Mouse (Mus musculus): ENCODE results near the gene Chmp4b. TPM values are rescaled to one million over a fixed set of nuclear protein-coding genes. Genes with fewer than 3 reads are reported as not detected.

Gene Chmp4b
- polyA plus RNA-seq, 1 experiment = 123 TPM

DNA sequence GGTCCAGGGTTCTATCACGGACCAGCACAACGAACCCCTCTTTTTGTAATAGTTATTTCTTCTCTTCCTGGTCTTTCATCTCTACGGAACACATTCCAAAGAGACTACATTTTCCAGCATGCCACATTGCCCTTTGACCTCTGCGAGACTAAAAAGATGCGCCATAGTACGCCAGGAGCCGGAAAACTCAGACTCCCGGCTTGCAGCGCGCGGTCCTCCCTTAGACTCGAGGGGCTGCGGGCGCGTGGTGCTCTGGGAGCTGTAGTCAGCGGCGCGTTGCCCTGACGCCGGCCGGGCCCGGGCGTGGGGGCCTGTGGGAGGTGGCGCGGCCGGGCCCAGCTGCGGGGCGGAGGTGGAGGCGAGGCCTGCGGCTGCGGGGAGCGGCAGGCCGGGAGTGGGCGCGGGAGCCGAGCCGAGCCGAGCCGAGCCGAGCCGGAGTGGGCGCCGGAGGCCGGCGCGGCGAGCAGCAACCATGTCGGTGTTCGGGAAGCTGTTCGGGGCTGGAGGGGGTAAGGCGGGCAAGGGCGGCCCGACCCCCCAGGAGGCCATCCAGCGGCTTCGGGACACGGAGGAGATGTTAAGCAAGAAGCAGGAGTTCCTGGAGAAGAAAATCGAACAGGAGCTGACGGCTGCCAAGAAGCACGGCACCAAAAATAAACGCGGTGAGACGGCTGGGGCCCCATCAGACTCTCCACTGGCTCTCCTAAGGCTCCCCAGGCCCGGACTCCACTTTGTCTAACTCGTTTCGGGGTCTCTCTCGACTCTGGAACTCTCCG is 5.4 kb downstream of the Chmp4b start:
- Histone ChIP-seq H3K79me3 (ENCODE audit: low read depth) (peaks cover 36% of the 10 kb centered on the region), H3K36me3 (ENCODE audit: control insufficient read depth, insufficient read depth) (peaks cover 9% of the 10 kb centered on the region), H3ac (ENCODE audit: control insufficient read depth, insufficient read length, low read depth) (peak overlapping the region; percentile 99), H3K79me2 (ENCODE audit: control insufficient read depth, insufficient read depth) (peaks cover 50% of the 10 kb centered on the region), H3K27me3 (ENCODE audit: control insufficient read depth, insufficient read depth, insufficient read length) (peaks cover 4% of the 10 kb centered on the region), H3K4me3 (ENCODE audit: insufficient read depth, poor library complexity, severe bottlenecking) (peak overlapping the region; percentile 94)
- TF ChIP-seq MAX (IDR thresholded peaks at IDR 0.05) = peak; percentile 84
- TF ChIP-seq MYOG (IDR thresholded peaks at IDR 0.05; ENCODE audit: control insufficient read depth, extremely low read depth, insufficient read length) = no peak
- TF ChIP-seq CEBPB (IDR thresholded peaks at IDR 0.05; ENCODE audit: low read depth) = no peak

DNA sequence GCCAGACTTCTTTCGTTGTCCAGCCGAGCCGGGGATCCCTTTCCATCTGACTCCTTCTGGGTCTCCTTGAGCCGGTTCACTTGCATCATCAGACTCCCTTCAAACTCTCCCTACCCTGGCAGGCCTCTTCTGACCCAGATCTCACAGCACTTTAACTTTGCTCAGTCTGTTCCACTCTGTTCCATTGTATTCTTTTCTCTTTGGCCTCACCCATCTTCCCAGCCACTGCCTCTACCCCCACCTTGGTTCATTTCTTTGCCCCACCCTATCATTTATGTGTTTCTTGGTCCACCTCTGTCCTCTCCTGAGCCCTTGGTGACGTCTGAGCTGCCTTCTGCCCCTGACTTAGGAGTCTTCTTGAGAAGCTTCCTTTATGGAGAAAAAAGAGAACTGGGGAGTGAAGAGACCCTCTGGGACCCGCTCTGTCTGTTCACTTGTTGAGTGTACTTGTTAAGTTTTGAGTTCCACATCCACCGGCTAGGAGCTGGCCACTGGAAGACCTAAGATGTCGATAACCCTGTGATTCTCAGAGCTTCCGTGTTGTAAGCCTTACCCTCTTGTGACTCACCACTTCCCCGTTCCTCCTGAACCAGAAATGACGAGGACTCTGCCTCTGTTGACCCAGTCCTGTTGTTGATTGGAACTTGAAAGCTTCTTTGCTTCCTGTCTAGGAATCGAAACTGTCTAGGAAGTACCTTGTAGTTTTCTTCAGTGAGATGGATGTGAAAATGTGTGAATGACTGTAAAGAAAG is 6.2 kb downstream of the Chmp4b start:
- Histone ChIP-seq H3K79me2 (ENCODE audit: control insufficient read depth, insufficient read depth) (peaks cover 58% of the 10 kb centered on the region), H3K4me3 (ENCODE audit: insufficient read depth, poor library complexity, severe bottlenecking) (peak overlapping the region; percentile 94), H3K79me3 (ENCODE audit: low read depth) (peaks cover 43% of the 10 kb centered on the region), H3ac (ENCODE audit: control insufficient read depth, insufficient read length, low read depth) (peak overlapping the region; percentile 99), H3K27me3 (ENCODE audit: control insufficient read depth, insufficient read depth, insufficient read length) (no peaks in the 10 kb centered on the region), H3K36me3 (ENCODE audit: control insufficient read depth, insufficient read depth) (peaks cover 11% of the 10 kb centered on the region)
- TF ChIP-seq MYOG (IDR thresholded peaks at IDR 0.05; ENCODE audit: control insufficient read depth, extremely low read depth, insufficient read length) = no peak
- no peak for TF ChIP-seq MAX (IDR thresholded peaks at IDR 0.05)
- TF ChIP-seq MYOD1 (IDR thresholded peaks at IDR 0.05; ENCODE audit: control insufficient read depth, insufficient read length, low read depth) = no peak
- no peak for TF ChIP-seq FOSL1 (IDR thresholded peaks at IDR 0.05; ENCODE audit: insufficient read depth, low read length, poor library complexity, severe bottlenecking)
- TF ChIP-seq USF1 (IDR thresholded peaks at IDR 0.05; ENCODE audit: low read depth) = no peak
- no peak for TF ChIP-seq CEBPB (IDR thresholded peaks at IDR 0.05; ENCODE audit: low read depth)
- no peak for TF ChIP-seq CTCF (IDR thresholded peaks at IDR 0.05; ENCODE audit: control insufficient read depth, insufficient read depth, insufficient read length)

DNA sequence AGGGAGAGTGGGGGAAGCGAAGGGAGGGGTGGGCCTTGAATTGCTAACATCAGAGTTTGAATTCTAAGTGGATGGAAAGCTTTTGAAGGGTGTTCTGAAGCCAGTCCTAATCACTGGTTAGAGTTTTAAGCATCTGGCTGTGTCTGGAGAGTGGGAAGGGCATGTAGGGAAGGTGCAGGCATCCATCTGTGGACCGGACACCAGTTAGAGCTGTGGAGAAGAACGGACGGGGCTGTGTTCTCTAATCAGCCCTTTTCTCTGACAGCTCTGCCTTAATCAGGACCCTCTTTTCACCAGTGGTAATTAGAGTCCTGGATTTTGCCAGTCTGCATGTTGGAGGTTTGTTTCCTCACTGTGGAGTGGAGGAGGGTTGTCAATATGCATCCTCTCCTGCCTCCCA is 7.6 kb downstream of the Chmp4b start:
- no peaks in the 10 kb centered on the region for H3K27me3 ChIP-seq (ENCODE audit: control insufficient read depth, insufficient read depth, insufficient read length)
- peaks cover 22% of the 10 kb centered on the region for H3K36me3 ChIP-seq (ENCODE audit: control insufficient read depth, insufficient read depth)
- no peak overlapping the region for H3ac ChIP-seq (ENCODE audit: control insufficient read depth, insufficient read length, low read depth)
- H3K79me3 ChIP-seq (ENCODE audit: low read depth) = peaks cover 53% of the 10 kb centered on the region
- no peak for TF ChIP-seq MYOG (IDR thresholded peaks at IDR 0.05; ENCODE audit: control insufficient read depth, extremely low read depth, insufficient read length)
- no peak for TF ChIP-seq CTCF (IDR thresholded peaks at IDR 0.05; ENCODE audit: control insufficient read depth, insufficient read depth, insufficient read length)
- no peak for TF ChIP-seq FOSL1 (IDR thresholded peaks at IDR 0.05; ENCODE audit: insufficient read depth, low read length, poor library complexity, severe bottlenecking)
- TF ChIP-seq MAX (IDR thresholded peaks at IDR 0.05) = no peak
- TF ChIP-seq CEBPB (IDR thresholded peaks at IDR 0.05; ENCODE audit: low read depth) = no peak
- no peak for TF ChIP-seq USF1 (IDR thresholded peaks at IDR 0.05; ENCODE audit: low read depth)
- no peak for TF ChIP-seq MYOD1 (IDR thresholded peaks at IDR 0.05; ENCODE audit: control insufficient read depth, insufficient read length, low read depth)
- H3K4me3 ChIP-seq (ENCODE audit: insufficient read depth, poor library complexity, severe bottlenecking) = no peak overlapping the region
- H3K79me2 ChIP-seq (ENCODE audit: control insufficient read depth, insufficient read depth) = peaks cover 72% of the 10 kb centered on the region

DNA sequence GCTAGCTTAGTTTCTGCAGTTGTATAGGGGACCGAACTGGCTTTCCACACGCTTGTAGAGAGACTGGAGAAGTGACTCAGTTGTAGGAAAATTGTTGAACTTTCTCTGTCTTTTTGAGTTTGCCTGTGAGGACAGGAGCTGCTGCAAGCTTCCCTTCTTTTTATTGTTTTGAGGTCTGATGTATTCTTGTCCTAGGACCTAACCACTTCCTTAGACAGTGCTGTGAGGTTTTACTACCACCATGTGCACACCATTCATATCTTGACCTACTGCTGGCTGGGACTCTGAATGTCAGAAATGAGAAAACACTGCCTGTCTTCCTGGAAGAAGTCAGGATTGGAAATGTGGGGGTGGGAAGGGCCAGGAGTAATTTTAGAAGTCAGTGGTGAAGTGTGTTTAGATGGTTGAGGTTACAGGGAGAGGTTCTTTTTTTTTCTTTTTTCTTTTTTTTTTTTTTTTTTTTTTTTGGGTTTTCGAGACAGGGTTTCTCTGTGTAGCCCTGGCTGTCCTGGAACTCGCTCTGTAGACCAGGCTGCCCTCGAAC is 8.1 kb downstream of the Chmp4b start:
- no peak overlapping the region for H3K4me3 ChIP-seq (ENCODE audit: insufficient read depth, poor library complexity, severe bottlenecking)
- H3ac ChIP-seq (ENCODE audit: control insufficient read depth, insufficient read length, low read depth) = no peak overlapping the region
- peaks cover 26% of the 10 kb centered on the region for H3K36me3 ChIP-seq (ENCODE audit: control insufficient read depth, insufficient read depth)
- no peak for TF ChIP-seq MYOG (IDR thresholded peaks at IDR 0.05; ENCODE audit: control insufficient read depth, extremely low read depth, insufficient read length)
- no peak for TF ChIP-seq USF1 (IDR thresholded peaks at IDR 0.05; ENCODE audit: low read depth)
- no peak for TF ChIP-seq CEBPB (IDR thresholded peaks at IDR 0.05; ENCODE audit: low read depth)
- no peak for TF ChIP-seq MAX (IDR thresholded peaks at IDR 0.05)
- TF ChIP-seq CTCF (IDR thresholded peaks at IDR 0.05; ENCODE audit: control insufficient read depth, insufficient read depth, insufficient read length) = no peak
- no peak for TF ChIP-seq MYOD1 (IDR thresholded peaks at IDR 0.05; ENCODE audit: control insufficient read depth, insufficient read length, low read depth)
- TF ChIP-seq FOSL1 (IDR thresholded peaks at IDR 0.05; ENCODE audit: insufficient read depth, low read length, poor library complexity, severe bottlenecking) = no peak
- peaks cover 57% of the 10 kb centered on the region for H3K79me3 ChIP-seq (ENCODE audit: low read depth)
- H3K79me2 ChIP-seq (ENCODE audit: control insufficient read depth, insufficient read depth) = peaks cover 77% of the 10 kb centered on the region
- no peaks in the 10 kb centered on the region for H3K27me3 ChIP-seq (ENCODE audit: control insufficient read depth, insufficient read depth, insufficient read length)

DNA sequence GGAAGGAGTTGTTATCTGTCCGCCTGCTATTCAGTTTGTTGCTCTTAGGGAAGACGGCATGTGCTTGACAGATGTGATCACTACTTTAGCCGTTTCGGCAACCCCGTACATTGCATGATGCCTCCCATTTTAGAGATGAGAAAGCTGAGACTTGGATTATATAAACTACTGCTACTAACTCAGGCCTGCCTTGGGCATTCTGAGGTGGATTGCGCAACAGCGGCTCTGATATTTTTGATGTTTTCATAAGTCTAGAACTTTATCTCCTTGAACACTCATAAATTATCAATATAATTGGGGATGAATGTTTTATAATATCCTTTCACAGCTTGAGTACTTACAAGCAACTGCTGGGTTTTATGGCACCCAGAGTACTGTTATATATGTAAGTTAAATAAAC is 17.2 kb downstream of the Chmp4b start:
- peak; percentile 92 for TF ChIP-seq CEBPB (IDR thresholded peaks at IDR 0.05; ENCODE audit: low read depth)
- TF ChIP-seq CTCF (IDR thresholded peaks at IDR 0.05; ENCODE audit: control insufficient read depth, insufficient read depth, insufficient read length) = no peak
- Histone ChIP-seq H3K79me2 (ENCODE audit: control insufficient read depth, insufficient read depth) (peaks cover 100% of the 10 kb centered on the region), H3K27me3 (ENCODE audit: control insufficient read depth, insufficient read depth, insufficient read length) (no peaks in the 10 kb centered on the region), H3K4me3 (ENCODE audit: insufficient read depth, poor library complexity, severe bottlenecking) (no peak overlapping the region), H3K36me3 (ENCODE audit: control insufficient read depth, insufficient read depth) (peaks cover 19% of the 10 kb centered on the region), H3K79me3 (ENCODE audit: low read depth) (peaks cover 64% of the 10 kb centered on the region), H3ac (ENCODE audit: control insufficient read depth, insufficient read length, low read depth) (no peak overlapping the region)

All from C2C12 (cell line).